Mouse (Mus musculus) lung, embryonic 15.5 days (tissue): ENCODE measurements around the gene Setd2. TPM values are rescaled to one million over a fixed set of nuclear protein-coding genes. Genes with fewer than 3 reads are reported as not detected.
A peak's percentile ranks its signal among the peaks of the same experiment; 100 is the strongest.

ENCODE experiments used
- ATAC-seq: fragments of 200-750 bp; cut with Nextera tagmentation; 2 replicates; pipeline ENCODE4 v1.8.0; 2017; ENCODE audit warnings: moderate number of reproducible peaks, borderline replicate concordance; ENCODE audit not compliant: low FRiP score, low TSS enrichment; ENCODE audit errors: extremely low read depth
- H3K27ac ChIP-seq: fragments of 300-500 bp; sonication (generic); 2 replicates; pipeline ENCODE4 v1.5.1; 2015; ENCODE audit warnings: moderate library complexity, mild to moderate bottlenecking, inconsistent platforms
- H3K27me3 ChIP-seq: fragments of 300-500 bp; sonication (generic); 2 replicates; pipeline ENCODE4 v1.6.1; 2015; ENCODE audit warnings: inconsistent platforms
- H3K36me3 ChIP-seq: fragments of 300-500 bp; sonication (generic); 2 replicates; pipeline ENCODE4 v1.6.1; 2015; ENCODE audit warnings: inconsistent platforms
- H3K4me1 ChIP-seq: fragments of 300-500 bp; sonication (generic); 2 replicates; pipeline ENCODE4 v1.6.1; 2015; ENCODE audit warnings: inconsistent platforms
- H3K4me2 ChIP-seq: fragments of 300-500 bp; sonication (generic); 2 replicates; pipeline ENCODE4 v1.6.1; 2015; ENCODE audit warnings: inconsistent platforms, mild to moderate bottlenecking, moderate library complexity
- H3K4me3 ChIP-seq: fragments of 300-500 bp; sonication (generic); 2 replicates; pipeline ENCODE4 v1.5.1; 2015; ENCODE audit warnings: mild to moderate bottlenecking, inconsistent platforms
- H3K9ac ChIP-seq: fragments of 300-500 bp; sonication (generic); 2 replicates; pipeline ENCODE4 v1.6.1; 2015; ENCODE audit warnings: inconsistent platforms
- H3K9me3 ChIP-seq: fragments of 300-500 bp; sonication (generic); 2 replicates; pipeline ENCODE4 v1.6.1; 2016; ENCODE audit warnings: inconsistent platforms
- WGBS: fragments of 180-500 bp; shearing (Covaris S2); methylation state at CpG from one replicate; pipeline ENCODE4 v1.1.7; 2015; 5-methylcytosine and 5-hydroxymethylcytosine counted together
- polyA plus RNA-seq: library from polyadenylated mRNA; unstranded; fragments of >200 nt; fragmentation: Nextera tagmentation; extraction: Ambion mirVana; gene quantifications from 2 replicates; pipeline ENCODE4 v1.2.1, GENCODE M21; 2015

Gene Setd2
- polyA plus RNA-seq: 33.0 and 33.4 TPM in 2 replicates

DNA sequence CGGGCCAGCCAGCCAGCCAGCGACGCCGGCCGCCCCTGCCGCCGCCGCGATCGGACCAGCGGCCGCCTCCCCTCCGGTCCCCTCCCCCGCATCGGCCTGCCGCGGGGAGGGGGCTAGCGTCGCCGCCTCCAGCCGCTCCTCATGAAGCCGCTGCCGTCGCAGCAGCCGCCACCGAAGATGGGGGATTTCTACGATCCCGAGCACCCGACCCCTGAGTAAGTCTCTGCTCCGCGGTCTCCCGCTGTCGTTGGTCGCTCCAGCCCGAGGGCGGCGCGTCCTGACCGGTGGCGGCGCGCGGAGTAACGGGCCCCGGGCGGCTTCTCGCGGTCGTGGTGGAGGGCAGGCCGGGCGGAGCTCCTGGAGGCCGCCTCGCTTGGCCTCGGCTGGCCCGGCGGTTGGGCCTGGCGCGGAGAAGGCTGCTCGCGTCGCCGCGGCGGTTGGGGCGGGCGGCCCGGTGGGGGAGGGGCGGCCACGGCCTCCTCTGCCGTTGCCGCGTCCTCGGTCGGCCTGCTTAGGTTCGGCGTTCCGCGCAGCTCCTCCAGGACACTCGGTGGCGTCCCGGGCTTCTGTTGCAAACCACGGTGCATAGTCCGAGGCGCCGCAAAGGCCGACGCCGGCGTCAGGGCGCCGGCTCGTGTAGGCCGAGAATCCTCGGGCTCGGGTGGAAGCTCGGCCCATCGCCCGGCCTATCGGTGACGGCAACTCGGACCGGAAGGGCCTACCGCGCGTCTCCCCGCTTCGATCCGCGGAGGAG lies at the start of gene Setd2:
Setd2 (plus strand) TSS at position 60 of the 754 bp plus-strand sequence.
- peak within 1 kb of the TSS; percentile 100 for H3K9ac ChIP-seq
- peak within 1 kb of the TSS; percentile 67 for H3K4me2 ChIP-seq
- WGBS: under 1% methylated on average over 86 of the region's 109 CpGs
- peaks cover 31% of the 10 kb centered on the region for H3K4me1 ChIP-seq
- H3K4me3 ChIP-seq: peak within 1 kb of the TSS; percentile 100
- no peaks in the 10 kb centered on the region for H3K9me3 ChIP-seq
- peak within 1 kb of the TSS; percentile 99 for H3K27ac ChIP-seq
- H3K27me3 ChIP-seq: no peaks in the 10 kb centered on the region
- H3K36me3 ChIP-seq: 0 out of 2 replicates have a peak, but pooled peaks cover 3% of the 10 kb centered on the region
- ATAC-seq: peak; percentile 66

- ATAC-seq: no peak
- H3K27ac ChIP-seq: no peak overlapping the region
Observed at GRCm38 (mm10) chr9:110488841-110489240, 43.6 kb upstream of the Setd2 start.

GRCm38 (mm10) chr9:110490913-110491312 lies 41.5 kb upstream of the Setd2 start:
- H3K4me2 ChIP-seq: no peak overlapping the region
- H3K4me1 ChIP-seq: no peaks in the 10 kb centered on the region
- H3K36me3 ChIP-seq: no peaks in the 10 kb centered on the region
- ATAC-seq: no peak
- H3K9ac ChIP-seq: no peak overlapping the region
- H3K4me3 ChIP-seq: no peak overlapping the region
- no peaks in the 10 kb centered on the region for H3K9me3 ChIP-seq
- H3K27me3 ChIP-seq: no peaks in the 10 kb centered on the region
- no peak overlapping the region for H3K27ac ChIP-seq
- WGBS: 58% methylated on average over 5 of the region's 5 CpGs

More at GRCm38 (mm10) chr9:110488841-110489240, 43.6 kb upstream of the Setd2 start:
- Histone ChIP-seq H3K4me2 (no peak overlapping the region), H3K4me3 (no peak overlapping the region), H3K9ac (no peak overlapping the region), H3K4me1 (no peaks in the 10 kb centered on the region), H3K9me3 (no peaks in the 10 kb centered on the region), H3K27me3 (no peaks in the 10 kb centered on the region), H3K36me3 (no peaks in the 10 kb centered on the region)
- WGBS: 53% methylated on average over 4 of the region's 4 CpGs

DNA sequence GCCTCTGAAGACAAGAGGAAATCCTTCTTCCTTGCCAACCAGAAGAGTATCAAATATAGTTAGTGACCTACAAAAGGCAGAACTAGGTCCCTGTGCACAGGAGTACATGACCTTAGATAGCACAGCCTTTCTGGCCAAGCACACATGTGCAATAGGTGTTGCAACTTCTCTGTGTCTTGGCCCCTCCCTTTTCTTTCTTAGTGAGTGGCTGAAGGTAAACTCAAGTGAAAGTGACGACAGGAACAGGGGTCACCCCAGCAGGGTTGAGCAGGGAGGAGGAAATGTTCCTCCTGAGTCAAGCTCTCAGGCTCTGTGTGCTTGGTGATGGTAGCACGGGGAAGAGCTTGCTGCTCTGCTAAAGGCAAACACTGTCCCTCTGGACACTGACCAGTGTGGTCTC lies 6.7 kb upstream of the Setd2 start:
- H3K4me3 ChIP-seq: no peak overlapping the region
- no peaks in the 10 kb centered on the region for H3K36me3 ChIP-seq
- ATAC-seq: no peak
- H3K27ac ChIP-seq: no peak overlapping the region
- no peak overlapping the region for H3K9ac ChIP-seq
- 40% methylated on average over 2 of the region's 2 CpGs for WGBS
- peaks cover under 1% of the 10 kb centered on the region; the same call in 1 of the 2 replicates for H3K4me1 ChIP-seq
- H3K9me3 ChIP-seq: no peaks in the 10 kb centered on the region
- H3K4me2 ChIP-seq: no peak overlapping the region
- H3K27me3 ChIP-seq: no peaks in the 10 kb centered on the region

- WGBS: 48% methylated on average over 9 of the region's 9 CpGs
- no peaks in the 10 kb centered on the region for H3K27me3 ChIP-seq
- no peak for ATAC-seq
- H3K9me3 ChIP-seq: no peaks in the 10 kb centered on the region
- no peak overlapping the region for H3K9ac ChIP-seq
- peaks cover 15% of the 10 kb centered on the region for H3K4me1 ChIP-seq
- H3K4me3 ChIP-seq: no peak overlapping the region
- no peaks in the 10 kb centered on the region for H3K36me3 ChIP-seq
- H3K4me2 ChIP-seq: no peak overlapping the region
- no peak overlapping the region for H3K27ac ChIP-seq
Observed at GRCm38 (mm10) chr9:110529002-110529737, 3.2 kb upstream of the Setd2 start.

- ATAC-seq: no peak
- H3K4me2 ChIP-seq: no peak overlapping the region
- H3K36me3 ChIP-seq: no peaks in the 10 kb centered on the region
- 71% methylated on average over 3 of the region's 3 CpGs for WGBS
- H3K9me3 ChIP-seq: no peaks in the 10 kb centered on the region
- peaks cover 30% of the 10 kb centered on the region for H3K4me1 ChIP-seq
- H3K4me3 ChIP-seq: no peak overlapping the region
- H3K27ac ChIP-seq: no peak overlapping the region
- H3K27me3 ChIP-seq: no peaks in the 10 kb centered on the region
- H3K9ac ChIP-seq: no peak overlapping the region
Observed at GRCm38 (mm10) chr9:110530650-110531049, 1.7 kb upstream of the Setd2 start.

DNA sequence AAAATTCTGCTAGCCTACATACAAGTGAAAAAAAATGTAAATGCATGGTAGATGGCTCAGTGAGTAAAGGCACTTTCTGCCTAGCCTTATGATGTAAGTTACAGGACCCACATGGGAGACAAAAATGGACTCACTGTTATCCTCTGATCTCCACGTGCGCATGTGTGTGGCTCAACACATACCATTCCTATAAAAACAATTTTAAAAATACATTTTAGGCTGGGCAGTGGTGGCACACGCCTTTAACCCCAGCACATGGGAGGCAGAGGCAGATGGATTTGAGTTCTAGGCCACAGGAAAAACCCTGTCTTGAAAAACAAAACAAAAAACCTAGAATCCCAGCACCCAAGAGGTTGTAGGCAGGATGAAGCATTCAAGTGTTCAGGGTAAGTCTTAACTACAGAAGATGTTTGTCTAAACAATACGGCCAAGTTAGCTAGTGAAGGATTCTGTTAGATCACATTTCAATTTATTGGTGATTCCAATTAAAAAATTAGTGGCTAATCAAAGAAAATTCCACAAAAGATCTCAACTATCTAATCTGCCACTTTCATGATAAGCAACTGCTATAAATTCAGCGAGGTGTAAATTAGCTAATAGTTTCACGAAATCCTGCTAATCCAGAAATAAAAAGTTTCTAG lies 1.1 kb upstream of the Setd2 start:
- H3K4me2 ChIP-seq: peak overlapping the region; percentile 67
- H3K9ac ChIP-seq: peak overlapping the region; percentile 82; the same call in 1 of the 2 replicates
- no peaks in the 10 kb centered on the region for H3K27me3 ChIP-seq
- peaks cover 31% of the 10 kb centered on the region for H3K4me1 ChIP-seq
- H3K4me3 ChIP-seq: peak overlapping the region; percentile 100
- no peaks in the 10 kb centered on the region for H3K36me3 ChIP-seq
- no peaks in the 10 kb centered on the region for H3K9me3 ChIP-seq
- ATAC-seq: no peak
- WGBS: 24% methylated on average over 6 of the region's 6 CpGs
- H3K27ac ChIP-seq: peak overlapping the region; percentile 99

DNA sequence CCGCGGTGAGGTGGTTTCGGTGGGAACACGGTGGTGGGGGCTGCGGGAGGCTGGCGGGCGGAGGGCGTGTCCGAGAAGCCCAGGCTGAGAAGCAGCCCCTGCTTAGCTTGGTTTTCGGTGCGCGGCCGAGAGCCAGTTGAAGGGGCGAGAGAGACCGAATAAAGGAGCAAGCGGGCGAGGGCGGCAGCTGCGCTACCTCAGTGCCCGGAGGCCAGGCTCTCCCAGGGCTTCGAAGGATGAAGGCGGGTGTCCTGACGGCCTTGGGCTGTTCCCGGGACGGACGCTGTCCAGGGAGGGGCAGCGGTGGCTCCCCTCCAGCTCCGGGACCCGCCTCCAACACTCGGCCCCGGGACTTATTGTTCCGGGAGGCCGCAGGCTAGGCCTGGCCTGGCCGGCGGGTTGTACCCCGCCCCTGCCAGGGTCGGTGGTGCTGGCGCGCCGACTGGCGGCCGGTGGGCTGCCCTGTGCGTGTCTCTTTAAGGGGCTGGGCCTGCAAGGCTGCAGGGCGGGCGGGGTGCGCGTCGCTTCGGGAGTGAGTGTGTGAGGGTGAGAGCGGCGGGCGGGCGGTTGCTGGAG lies 395 bp upstream of the Setd2 start:
- H3K4me1 ChIP-seq: peaks cover 31% of the 10 kb centered on the region
- peak overlapping the region; percentile 99 for H3K27ac ChIP-seq
- H3K4me2 ChIP-seq: peak overlapping the region; percentile 67
- H3K36me3 ChIP-seq: 0 out of 2 replicates have a peak, but pooled peaks cover 3% of the 10 kb centered on the region
- H3K9me3 ChIP-seq: no peaks in the 10 kb centered on the region
- peak overlapping the region; percentile 100 for H3K4me3 ChIP-seq
- ATAC-seq: peak; percentile 99
- H3K9ac ChIP-seq: peak overlapping the region; percentile 100
- no peaks in the 10 kb centered on the region for H3K27me3 ChIP-seq
- under 1% methylated on average over 49 of the region's 53 CpGs for WGBS

DNA sequence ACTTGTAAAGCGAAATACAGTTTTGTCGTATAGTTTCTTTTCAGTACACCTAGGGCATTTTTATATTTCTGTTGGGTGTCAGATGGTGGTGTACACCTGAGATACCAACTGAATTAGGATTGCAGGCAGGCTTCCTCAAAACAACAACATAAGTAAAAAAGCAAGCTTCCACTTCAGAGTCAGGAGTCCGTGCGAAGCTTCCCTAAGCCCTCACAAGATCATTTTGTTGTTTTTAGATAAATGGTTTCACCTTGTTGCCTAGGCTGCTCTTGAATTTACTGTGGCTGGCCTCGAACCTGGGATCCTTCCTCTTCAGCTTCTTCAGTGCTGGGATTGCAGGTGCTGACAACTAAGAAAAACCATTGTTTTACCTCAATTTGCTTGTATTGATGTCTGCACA lies 1.2 kb downstream of the Setd2 start:
- 17% methylated on average over 5 of the region's 5 CpGs for WGBS
- ATAC-seq: no peak
- Histone ChIP-seq H3K4me3 (peak overlapping the region; percentile 100), H3K4me1 (peaks cover 31% of the 10 kb centered on the region), H3K27ac (no peak overlapping the region), H3K9ac (peak overlapping the region; percentile 100), H3K4me2 (peak overlapping the region; percentile 67), H3K27me3 (no peaks in the 10 kb centered on the region), H3K36me3 (0 out of 2 replicates have a peak, but pooled peaks cover 3% of the 10 kb centered on the region), H3K9me3 (no peaks in the 10 kb centered on the region)

DNA sequence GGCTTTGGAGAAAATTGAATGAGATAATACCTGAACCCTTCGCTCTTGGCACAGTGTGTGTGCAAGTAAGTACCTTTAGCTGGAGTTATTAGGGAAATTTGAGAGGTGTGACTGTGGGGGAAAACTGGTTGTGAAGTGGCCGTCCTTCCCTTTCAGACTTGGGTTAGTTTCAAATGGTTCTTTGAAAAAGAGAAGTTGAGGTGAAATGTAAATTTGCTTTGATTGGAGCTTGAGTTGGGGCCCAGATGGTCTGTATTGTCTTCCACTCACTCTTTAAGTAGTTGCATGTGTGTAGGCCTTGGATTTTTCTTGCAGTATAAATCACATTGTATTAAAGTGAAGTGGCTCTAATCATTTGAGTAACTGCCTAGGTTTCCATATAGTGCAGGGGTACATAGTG lies 2.7 kb downstream of the Setd2 start:
- H3K27ac ChIP-seq: no peak overlapping the region
- H3K4me1 ChIP-seq: peaks cover 31% of the 10 kb centered on the region
- no peak overlapping the region; the same call in 1 of the 2 replicates for H3K4me2 ChIP-seq
- 0 out of 2 replicates have a peak, but pooled peaks cover 3% of the 10 kb centered on the region for H3K36me3 ChIP-seq
- H3K9me3 ChIP-seq: no peaks in the 10 kb centered on the region
- no peaks in the 10 kb centered on the region for H3K27me3 ChIP-seq
- no peak overlapping the region for H3K4me3 ChIP-seq
- WGBS: 62% methylated on average over 2 of the region's 2 CpGs
- no peak overlapping the region for H3K9ac ChIP-seq
- no peak for ATAC-seq

DNA sequence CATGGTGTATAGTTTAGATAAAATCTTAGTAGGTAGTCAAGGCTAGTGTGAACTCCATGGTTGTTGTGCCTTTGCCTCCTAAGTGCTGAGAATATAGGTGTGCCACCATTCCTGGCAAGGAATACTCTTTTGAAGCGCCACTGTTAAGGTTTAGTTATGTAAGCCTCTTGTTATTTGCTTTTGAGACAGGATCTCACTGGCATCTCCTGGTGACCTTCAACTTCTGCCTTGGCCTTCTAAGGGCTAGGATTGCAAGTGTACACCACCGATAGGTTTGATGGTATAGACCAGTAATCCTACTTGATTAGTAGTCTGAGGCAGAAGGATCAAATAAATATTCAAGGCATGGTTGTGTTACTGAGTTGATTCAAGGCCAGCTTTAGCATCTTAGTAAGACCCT lies 4.2 kb downstream of the Setd2 start:
- no peak overlapping the region for H3K4me3 ChIP-seq
- WGBS: 95% methylated on average over 2 of the region's 2 CpGs
- no peak overlapping the region for H3K27ac ChIP-seq
- 0 out of 2 replicates have a peak, but pooled peaks cover 3% of the 10 kb centered on the region for H3K36me3 ChIP-seq
- H3K4me1 ChIP-seq: peaks cover 24% of the 10 kb centered on the region
- no peaks in the 10 kb centered on the region for H3K27me3 ChIP-seq
- no peak overlapping the region for H3K9ac ChIP-seq
- H3K9me3 ChIP-seq: no peaks in the 10 kb centered on the region
- no peak for ATAC-seq
- H3K4me2 ChIP-seq: no peak overlapping the region
